Mouse (Mus musculus): ENCODE results near the gene Samhd1. TPM values are rescaled to one million over a fixed set of nuclear protein-coding genes. Genes with fewer than 3 reads are reported as not detected.

Gene Samhd1
- total and polyA plus RNA-seq, 2 experiments, result 12.0 to 26.9 TPM

DNA sequence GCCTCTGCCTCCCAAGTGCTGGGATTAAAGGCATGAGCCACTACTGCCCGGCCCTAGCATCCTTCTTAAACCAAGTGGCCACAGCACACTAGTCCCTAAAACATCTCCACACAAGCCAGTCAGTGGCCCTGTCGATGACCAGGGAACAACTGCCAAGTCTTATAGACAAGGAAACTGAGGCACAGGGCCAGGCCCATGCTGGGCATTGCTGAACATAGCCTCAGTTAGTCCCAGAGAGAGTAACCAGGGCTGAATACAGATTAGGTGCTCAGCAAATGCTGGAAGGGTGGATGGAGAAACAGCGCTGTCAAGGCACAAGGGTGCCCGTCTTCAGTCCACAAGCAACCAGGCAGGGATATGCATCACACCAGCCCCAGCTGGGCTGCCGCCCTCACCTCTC, 81.9 kb downstream of the Samhd1 start:
- no peak for DNase-seq (ENCODE audit: extremely low read depth, low read depth, low spot score)
- TF ChIP-seq CTCF (IDR thresholded peaks at IDR 0.05; ENCODE audit: low read depth, low read length), result no peak
- no peaks in the 10 kb centered on the region for H3K36me3 ChIP-seq (ENCODE audit: control insufficient read depth, insufficient read depth, low read length)
- no peak overlapping the region for H3K4me3 ChIP-seq (ENCODE audit: insufficient read depth, low read depth, low read length)
- no peaks in the 10 kb centered on the region for H3K4me1 ChIP-seq (ENCODE audit: control insufficient read depth, insufficient read depth, low read length)
- H3K79me2 ChIP-seq (ENCODE audit: control insufficient read depth, insufficient read depth, low read length), result no peaks in the 10 kb centered on the region
- 96% methylated on average over 5 of the region's 5 CpGs for WGBS
- H3K27ac ChIP-seq (replicated peaks; ENCODE audit: insufficient read depth, low read depth, low read length), result no peak overlapping the region
- no peaks in the 10 kb centered on the region for H3K27me3 ChIP-seq (ENCODE audit: control insufficient read depth, insufficient read depth, low read length)
- H3K9ac ChIP-seq (ENCODE audit: low read depth, low read length), result no peak overlapping the region

DNA sequence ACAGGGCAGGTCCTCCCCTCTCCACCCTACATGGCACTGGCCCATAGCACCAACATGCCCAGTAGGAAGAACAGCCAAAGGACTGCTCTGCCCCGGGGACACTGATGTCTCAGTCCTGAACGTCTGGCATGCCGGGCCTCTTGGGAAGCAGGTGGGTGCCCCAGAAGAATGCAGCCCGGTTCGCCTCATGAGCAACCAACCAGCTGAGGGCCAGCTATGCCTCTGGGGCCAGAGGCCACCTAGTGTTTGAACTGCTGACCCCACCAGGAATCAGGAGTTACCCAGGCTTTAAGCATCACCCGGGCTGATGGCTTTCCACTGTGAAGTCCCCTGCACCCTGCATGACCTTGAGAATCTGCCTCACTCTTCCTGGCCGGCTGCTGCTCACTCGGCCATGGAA, 82.6 kb downstream of the Samhd1 start:
- no peak overlapping the region for H3K27ac ChIP-seq (replicated peaks; ENCODE audit: insufficient read depth, low read depth, low read length)
- DNase-seq (ENCODE audit: extremely low read depth, low read depth, low spot score), result no peak
- TF ChIP-seq POLR2A (IDR thresholded peaks at IDR 0.05; ENCODE audit: extremely low read depth, insufficient read depth, low read length), result no peak
- no peak for TF ChIP-seq CTCF (IDR thresholded peaks at IDR 0.05; ENCODE audit: low read depth, low read length)
- whole genome bisulfite sequencing, result 74% methylated on average over 8 of the region's 8 CpGs
- no peaks in the 10 kb centered on the region for H3K79me2 ChIP-seq (ENCODE audit: control insufficient read depth, insufficient read depth, low read length)
- no peaks in the 10 kb centered on the region for H3K36me3 ChIP-seq (ENCODE audit: control insufficient read depth, insufficient read depth, low read length)
- H3K4me1 ChIP-seq (ENCODE audit: control insufficient read depth, insufficient read depth, low read length), result no peaks in the 10 kb centered on the region
- H3K4me3 ChIP-seq (ENCODE audit: insufficient read depth, low read depth, low read length), result no peak overlapping the region
- H3K27me3 ChIP-seq (ENCODE audit: control insufficient read depth, insufficient read depth, low read length), result no peaks in the 10 kb centered on the region
- H3K9ac ChIP-seq (ENCODE audit: low read depth, low read length), result no peak overlapping the region

DNA sequence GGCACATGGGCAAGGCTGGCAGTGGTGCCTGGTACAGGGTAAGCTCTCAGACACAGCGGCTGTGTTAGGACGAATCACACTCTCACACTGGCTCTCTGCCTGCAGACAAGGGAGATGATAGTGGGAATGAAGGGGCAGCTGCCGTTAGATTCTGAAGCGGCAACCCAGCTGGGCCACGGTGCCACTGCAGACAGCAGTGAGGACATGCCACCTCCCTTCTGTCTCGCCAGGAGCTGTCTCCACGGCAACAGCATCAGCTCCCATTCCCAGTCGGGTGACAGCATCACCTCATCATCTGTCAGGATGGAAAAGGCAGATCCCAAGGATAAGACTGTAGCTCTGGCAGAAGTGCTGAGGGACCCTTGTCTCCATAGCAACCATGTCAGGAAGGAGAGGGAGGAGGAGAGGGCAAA, 85.2 kb downstream of the Samhd1 start:
- Histone ChIP-seq H3K36me3 (ENCODE audit: control insufficient read depth, insufficient read depth, low read length) (no peaks in the 10 kb centered on the region), H3K27me3 (ENCODE audit: control insufficient read depth, insufficient read depth, low read length) (no peaks in the 10 kb centered on the region), H3K4me1 (ENCODE audit: control insufficient read depth, insufficient read depth, low read length) (no peaks in the 10 kb centered on the region), H3K79me2 (ENCODE audit: control insufficient read depth, insufficient read depth, low read length) (no peaks in the 10 kb centered on the region), H3K27ac (replicated peaks; ENCODE audit: insufficient read depth, low read depth, low read length) (no peak overlapping the region), H3K4me3 (ENCODE audit: insufficient read depth, low read depth, low read length) (no peak overlapping the region), H3K9ac (ENCODE audit: low read depth, low read length) (no peak overlapping the region)
- 79% methylated on average over 8 of the region's 8 CpGs for WGBS
- DNase-seq (ENCODE audit: extremely low read depth, low read depth, low spot score), result no peak
- TF ChIP-seq POLR2A (IDR thresholded peaks at IDR 0.05; ENCODE audit: extremely low read depth, insufficient read depth, low read length) (no peak), CTCF (IDR thresholded peaks at IDR 0.05; ENCODE audit: low read depth, low read length) (no peak)

DNA sequence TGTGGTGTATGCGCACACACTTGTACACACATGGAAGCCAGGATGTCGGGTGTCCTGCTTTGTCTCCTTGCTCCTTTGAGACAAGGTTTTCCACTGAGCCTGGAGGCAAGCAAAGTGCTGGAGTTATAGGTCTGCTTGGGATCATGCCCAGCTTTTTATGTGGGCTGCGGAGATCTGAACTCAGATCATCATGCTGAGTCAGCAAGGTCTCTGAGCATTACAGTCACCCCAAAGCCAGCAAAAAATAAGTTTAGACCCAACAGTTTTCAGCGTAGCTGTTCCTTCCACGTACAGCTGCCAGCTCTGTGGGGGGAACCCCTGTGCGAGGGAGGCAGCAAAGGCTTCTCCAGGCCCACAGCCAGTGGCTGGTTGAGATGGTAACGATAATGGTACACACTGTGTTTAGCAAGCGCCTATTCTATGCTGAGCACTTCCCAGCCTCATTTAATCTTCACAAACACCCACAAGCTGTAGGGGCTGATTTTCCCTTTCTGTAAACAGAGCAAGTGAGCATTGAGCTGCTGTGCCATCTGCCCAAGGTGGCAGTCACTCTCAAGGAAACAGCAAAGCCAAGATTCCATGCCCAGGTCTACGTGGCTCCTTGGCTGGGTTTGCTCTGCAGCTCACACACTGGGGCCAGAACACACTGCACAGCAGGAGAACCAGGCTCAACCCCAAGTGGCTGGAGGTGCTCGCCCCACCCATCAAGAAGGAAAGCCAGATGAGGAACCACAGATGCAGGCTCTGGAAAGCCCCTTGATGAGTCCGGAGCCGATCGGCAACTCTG, 86.5 kb downstream of the Samhd1 start:
- DNase-seq (ENCODE audit: extremely low read depth, low read depth, low spot score), result no peak
- Histone ChIP-seq H3K4me3 (ENCODE audit: insufficient read depth, low read depth, low read length) (no peak overlapping the region), H3K27me3 (ENCODE audit: control insufficient read depth, insufficient read depth, low read length) (no peaks in the 10 kb centered on the region), H3K4me1 (ENCODE audit: control insufficient read depth, insufficient read depth, low read length) (no peaks in the 10 kb centered on the region), H3K36me3 (ENCODE audit: control insufficient read depth, insufficient read depth, low read length) (no peaks in the 10 kb centered on the region), H3K9ac (ENCODE audit: low read depth, low read length) (no peak overlapping the region), H3K27ac (replicated peaks; ENCODE audit: insufficient read depth, low read depth, low read length) (no peak overlapping the region), H3K79me2 (ENCODE audit: control insufficient read depth, insufficient read depth, low read length) (no peaks in the 10 kb centered on the region)
- 87% methylated on average over 13 of the region's 13 CpGs for WGBS
- TF ChIP-seq POLR2A (IDR thresholded peaks at IDR 0.05; ENCODE audit: extremely low read depth, insufficient read depth, low read length), result no peak
- no peak for TF ChIP-seq CTCF (IDR thresholded peaks at IDR 0.05; ENCODE audit: low read depth, low read length)

Other genes starting within 250 kb of the Samhd1 start
- 0.09 and 0.13 TPM in 2 replicates for gene Sla2, start 248.1 kb downstream of the Samhd1 start, total RNA-seq (2014; rRNA removed)
- 0.10 and 0.20 TPM in 2 replicates for gene Sla2, start 248.1 kb downstream of the Samhd1 start, polyA plus RNA-seq (2012; rRNA removed)
- 9.1 and 9.7 TPM in 2 replicates for gene Ndrg3, start 143.2 kb downstream of the Samhd1 start, total RNA-seq (2014; rRNA removed)
- 17.6 and 20.8 TPM in 2 replicates for gene Ndrg3, start 143.2 kb downstream of the Samhd1 start, polyA plus RNA-seq (2012; rRNA removed)
- gene Dsn1, start 128.1 kb downstream of the Samhd1 start, total RNA-seq (2014; rRNA removed), result 1.0 TPM in 2 replicates
- gene Dsn1, start 128.1 kb downstream of the Samhd1 start, polyA plus RNA-seq (2012; rRNA removed), result 0.10 and 0.49 TPM in 2 replicates
- gene Soga1, start 56.0 kb downstream of the Samhd1 start, total RNA-seq (2014; rRNA removed), result 1.0 and 2.6 TPM in 2 replicates
- gene Soga1, start 56.0 kb downstream of the Samhd1 start, polyA plus RNA-seq (2012; rRNA removed), result 1.1 and 1.5 TPM in 2 replicates
- gene Tldc2, start 48.2 kb downstream of the Samhd1 start, total RNA-seq (2014; rRNA removed), result not detected in 2 replicates
- gene Tldc2, start 48.2 kb downstream of the Samhd1 start, polyA plus RNA-seq (2012; rRNA removed), result not detected in 2 replicates
- gene Rbl1, start 69.3 kb upstream of the Samhd1 start, total RNA-seq (2014; rRNA removed), result 2.3 and 3.0 TPM in 2 replicates
- 0.62 and 0.77 TPM in 2 replicates for gene Rbl1, start 69.3 kb upstream of the Samhd1 start, polyA plus RNA-seq (2012; rRNA removed)
- gene Rpn2, start 143.8 kb upstream of the Samhd1 start, total RNA-seq (2014; rRNA removed), result 118 and 144 TPM in 2 replicates
- gene Rpn2, start 143.8 kb upstream of the Samhd1 start, polyA plus RNA-seq (2012; rRNA removed), result 155 and 157 TPM in 2 replicates
- under 0.01 TPM in 1 of 2 replicates, not detected in the other for gene Mroh8, start 144.3 kb upstream of the Samhd1 start, total RNA-seq (2014; rRNA removed)
- gene Mroh8, start 144.3 kb upstream of the Samhd1 start, polyA plus RNA-seq (2012; rRNA removed), result 0.02 and 0.05 TPM in 2 replicates
- gene Ghrh, start 212.2 kb upstream of the Samhd1 start, total RNA-seq (2014; rRNA removed), result not detected in 2 replicates
- not detected in 2 replicates for gene Ghrh, start 212.2 kb upstream of the Samhd1 start, polyA plus RNA-seq (2012; rRNA removed)
- 3.3 and 3.8 TPM in 2 replicates for gene Manbal, start 232.3 kb upstream of the Samhd1 start, total RNA-seq (2014; rRNA removed)
- 28.5 and 31.9 TPM in 2 replicates for gene Manbal, start 232.3 kb upstream of the Samhd1 start, polyA plus RNA-seq (2012; rRNA removed)